Mouse (Mus musculus) liver, embryonic 16.5 days (tissue): Measurements from ENCODE around the gene Hipk2. TPM values are rescaled to one million over a fixed set of nuclear protein-coding genes. Genes with fewer than 3 reads are reported as not detected.
A peak's percentile ranks its signal among the peaks of the same experiment; 100 is the strongest.

Source experiments
- ATAC-seq: fragments of 200-750 bp; cut with Nextera tagmentation; 2 replicates; pipeline ENCODE4 v1.8.0; 2017; ENCODE audit warnings: low read depth, mild to moderate bottlenecking, moderate number of reproducible peaks, moderate library complexity
- H3K27ac ChIP-seq: fragments of 300-500 bp; sonication (generic); 2 replicates; pipeline ENCODE4 v1.5.1; 2014; ENCODE audit warnings: mild to moderate bottlenecking, low read length
- H3K27me3 ChIP-seq: fragments of 300-500 bp; sonication (generic); 2 replicates; pipeline ENCODE4 v1.6.1; 2014; ENCODE audit warnings: low read depth, low read length, mixed read lengths; ENCODE audit not compliant: control insufficient read depth, insufficient read depth
- H3K36me3 ChIP-seq: fragments of 300-500 bp; sonication (generic); 2 replicates; pipeline ENCODE4 v1.6.1; 2014; ENCODE audit warnings: mild to moderate bottlenecking; ENCODE audit not compliant: control insufficient read depth, insufficient read depth
- H3K4me1 ChIP-seq: fragments of 300-500 bp; sonication (generic); 2 replicates; pipeline ENCODE4 v1.6.1; 2014; ENCODE audit warnings: low read depth, low read length, mixed read lengths; ENCODE audit not compliant: control insufficient read depth
- H3K4me2 ChIP-seq: fragments of 300-500 bp; sonication (generic); 2 replicates; pipeline ENCODE4 v1.6.1; 2014; ENCODE audit warnings: low read depth, low read length, mixed read lengths
- H3K4me3 ChIP-seq: fragments of 300-500 bp; sonication (generic); 2 replicates; pipeline ENCODE4 v1.5.1; 2014; ENCODE audit warnings: low read depth, mild to moderate bottlenecking, low read length
- H3K9ac ChIP-seq: fragments of 300-500 bp; sonication (generic); 2 replicates; pipeline ENCODE4 v1.6.1; 2014; ENCODE audit warnings: low read depth, low read length
- H3K9me3 ChIP-seq: fragments of 300-500 bp; sonication (generic); replicated peaks from 2 replicates; pipeline ENCODE4 v1.6.1; 2016; ENCODE audit warnings: low read length; ENCODE audit not compliant: control insufficient read depth
- WGBS: fragments of 180-500 bp; shearing (Covaris S2); extraction: QIAGEN DNeasy Blood & Tissue Kit; methylation state at CpG from one replicate; pipeline ENCODE4 v1.1.7; 2014; ENCODE audit not compliant: insufficient replicate concordance; 5-methylcytosine and 5-hydroxymethylcytosine counted together
- polyA plus RNA-seq: library from polyadenylated mRNA; unstranded; fragments of >200 nt; fragmentation: Nextera tagmentation; extraction: Ambion mirVana; gene quantifications from 2 replicates; pipeline ENCODE4 v1.2.1, GENCODE M21; 2015

The Hipk2 gene
- polyA plus RNA-seq, 1 experiment from 2014 or later: 19.8 TPM

- peaks cover 47% of the 10 kb centered on the region for H3K36me3 ChIP-seq
- WGBS: 94% methylated on average over 3 of the region's 3 CpGs
- H3K4me2 ChIP-seq: no peak overlapping the region
- no peak for ATAC-seq
- no peaks in the 10 kb centered on the region for H3K9me3 ChIP-seq
- no peak overlapping the region for H3K9ac ChIP-seq
- H3K27me3 ChIP-seq: no peaks in the 10 kb centered on the region
- no peaks in the 10 kb centered on the region for H3K4me1 ChIP-seq
- no peak overlapping the region for H3K4me3 ChIP-seq
- no peak overlapping the region for H3K27ac ChIP-seq
Observed at GRCm38 (mm10) chr6:38725515-38725914, 150.4 kb downstream of the Hipk2 start.

DNA sequence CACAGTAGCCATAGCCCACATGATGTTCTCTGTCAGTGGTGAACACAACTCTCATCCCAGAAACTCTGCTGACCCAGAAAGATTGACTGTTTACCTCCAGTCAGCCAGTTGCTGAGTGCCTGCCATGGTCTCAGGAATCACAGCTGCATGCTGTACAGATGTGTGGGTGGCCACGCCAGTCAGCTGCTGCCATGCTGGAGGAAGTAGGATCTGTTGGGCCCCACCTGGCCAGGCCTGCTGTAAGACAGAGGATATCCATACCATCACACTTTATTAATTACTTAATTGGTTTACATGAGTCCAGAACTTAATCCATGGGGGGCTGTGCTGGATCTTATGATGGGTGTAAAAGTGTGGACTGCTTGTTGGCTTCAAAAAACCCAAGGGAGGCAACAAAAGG lies 154.6 kb downstream of the Hipk2 start:
- Histone ChIP-seq H3K27ac (no peak overlapping the region), H3K9me3 (no peaks in the 10 kb centered on the region), H3K4me2 (no peak overlapping the region), H3K4me3 (no peak overlapping the region), H3K9ac (no peak overlapping the region), H3K36me3 (peaks cover 60% of the 10 kb centered on the region), H3K27me3 (no peaks in the 10 kb centered on the region), H3K4me1 (no peaks in the 10 kb centered on the region)
- WGBS: 83% methylated on average over 1 of the region's 1 CpGs
- no peak for ATAC-seq

GRCm38 (mm10) chr6:38719229-38719628 lies 156.7 kb downstream of the Hipk2 start:
- no peak overlapping the region for H3K27ac ChIP-seq
- H3K4me2 ChIP-seq: no peak overlapping the region
- H3K4me3 ChIP-seq: no peak overlapping the region
- no peaks in the 10 kb centered on the region for H3K9me3 ChIP-seq
- no peaks in the 10 kb centered on the region for H3K27me3 ChIP-seq
- no peak for ATAC-seq
- WGBS: 91% methylated on average over 6 of the region's 6 CpGs
- H3K4me1 ChIP-seq: no peaks in the 10 kb centered on the region
- peaks cover 78% of the 10 kb centered on the region for H3K36me3 ChIP-seq
- no peak overlapping the region for H3K9ac ChIP-seq

DNA sequence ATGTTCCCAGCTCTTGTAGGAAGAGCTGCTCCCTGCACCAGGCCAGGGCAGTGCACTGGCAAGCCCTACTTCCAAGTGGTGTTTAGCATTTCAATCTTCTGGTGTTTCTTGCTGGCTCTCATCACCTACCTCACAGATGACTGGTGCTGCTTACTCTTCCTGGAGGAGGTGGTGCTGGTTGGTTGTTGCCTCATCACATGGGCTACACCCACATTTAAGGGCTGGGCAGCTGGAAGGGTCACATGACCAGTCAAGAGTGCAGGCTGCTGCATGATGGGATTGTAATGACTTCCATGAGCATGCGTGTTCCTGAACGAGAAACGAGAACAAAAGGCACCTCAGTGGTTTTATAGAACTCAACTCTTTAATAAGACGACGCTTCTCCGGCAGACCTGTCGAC lies 157.3 kb downstream of the Hipk2 start:
- Histone ChIP-seq H3K27me3 (no peaks in the 10 kb centered on the region), H3K4me2 (no peak overlapping the region), H3K9ac (no peak overlapping the region), H3K4me3 (no peak overlapping the region), H3K36me3 (peaks cover 84% of the 10 kb centered on the region), H3K4me1 (no peaks in the 10 kb centered on the region), H3K27ac (no peak overlapping the region), H3K9me3 (no peaks in the 10 kb centered on the region)
- 91% methylated on average over 7 of the region's 7 CpGs for WGBS
- ATAC-seq: no peak

- Histone ChIP-seq H3K4me2 (no peak overlapping the region), H3K9me3 (no peaks in the 10 kb centered on the region), H3K4me3 (no peak overlapping the region), H3K9ac (no peak overlapping the region), H3K36me3 (peaks cover 91% of the 10 kb centered on the region), H3K27me3 (no peaks in the 10 kb centered on the region), H3K4me1 (no peaks in the 10 kb centered on the region), H3K27ac (no peak overlapping the region)
- ATAC-seq: no peak
- 90% methylated on average over 16 of the region's 16 CpGs for WGBS
Observed at GRCm38 (mm10) chr6:38715881-38716280, 160.1 kb downstream of the Hipk2 start.

DNA sequence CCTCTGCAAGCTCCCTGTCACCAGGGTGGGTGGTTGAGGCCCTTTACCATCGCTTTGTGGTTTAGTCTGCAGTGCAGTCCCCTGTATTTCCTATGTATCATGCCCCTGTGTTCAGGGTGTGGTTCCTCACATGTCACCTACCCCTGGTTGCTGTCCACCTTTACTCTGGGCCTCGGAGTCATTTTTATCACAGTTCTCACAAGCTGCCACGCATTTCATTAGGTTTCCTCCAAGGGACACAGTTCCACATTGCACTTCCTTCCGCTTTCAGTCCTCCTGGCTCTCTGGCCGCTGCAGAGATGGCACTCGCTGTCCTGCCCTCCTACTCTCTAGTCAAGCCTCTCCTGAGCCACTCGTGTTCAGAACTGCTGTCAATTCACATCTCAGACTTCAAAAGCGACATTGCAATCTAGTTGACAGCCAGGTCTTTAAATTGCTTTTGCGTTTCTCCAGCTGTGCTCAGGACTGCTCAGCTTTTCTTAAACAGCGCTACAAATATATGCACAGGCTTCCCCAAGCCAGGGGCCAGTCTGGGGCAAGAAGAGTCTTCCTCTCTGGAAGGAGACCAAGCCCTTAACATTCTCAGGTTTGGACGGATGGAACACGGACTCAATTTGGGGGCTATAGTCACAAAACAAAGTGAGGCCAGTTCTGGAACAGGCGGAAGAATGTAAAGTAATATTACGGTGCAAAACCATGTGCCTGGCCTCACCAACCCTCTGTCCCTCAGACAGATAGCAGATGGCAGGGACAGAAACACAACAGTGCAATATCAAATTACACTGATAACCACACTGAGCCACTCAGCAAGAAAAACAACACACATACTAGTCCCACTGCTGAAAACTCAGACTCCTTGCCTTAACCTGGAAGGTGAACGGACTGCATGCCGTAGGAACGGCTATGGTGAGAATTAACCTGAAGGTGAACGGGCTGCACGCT lies 161.7 kb downstream of the Hipk2 start:
- Histone ChIP-seq H3K27me3 (no peaks in the 10 kb centered on the region), H3K4me3 (no peak overlapping the region), H3K4me2 (no peak overlapping the region), H3K4me1 (no peaks in the 10 kb centered on the region), H3K9me3 (no peaks in the 10 kb centered on the region), H3K36me3 (peaks cover 91% of the 10 kb centered on the region), H3K27ac (no peak overlapping the region), H3K9ac (no peak overlapping the region)
- 68% methylated on average over 19 of the region's 19 CpGs for WGBS
- no peak for ATAC-seq

DNA sequence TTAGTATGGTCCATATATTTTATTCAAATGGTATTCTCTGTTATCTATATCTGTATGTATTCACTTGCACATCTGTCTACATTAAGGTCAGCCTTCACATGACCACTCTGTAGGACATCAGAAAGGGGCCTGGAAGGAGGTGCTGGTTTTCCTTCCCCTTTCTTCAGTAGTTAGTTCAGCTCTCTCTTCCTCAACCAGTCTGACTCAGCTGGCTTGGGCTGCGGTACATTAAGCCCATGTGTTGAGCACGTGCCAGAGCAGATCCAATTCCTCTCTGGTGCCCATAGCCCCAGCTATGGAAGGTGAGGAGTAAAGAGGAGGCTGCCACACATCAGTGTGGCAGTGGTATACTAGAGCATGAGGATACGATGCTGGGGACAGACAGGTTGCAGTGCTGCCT lies 165.5 kb downstream of the Hipk2 start:
- no peak overlapping the region for H3K4me3 ChIP-seq
- no peak overlapping the region for H3K9ac ChIP-seq
- H3K27ac ChIP-seq: no peak overlapping the region
- H3K36me3 ChIP-seq: peaks cover 71% of the 10 kb centered on the region
- H3K27me3 ChIP-seq: no peaks in the 10 kb centered on the region
- 74% methylated on average over 3 of the region's 3 CpGs for WGBS
- H3K4me1 ChIP-seq: no peaks in the 10 kb centered on the region
- no peaks in the 10 kb centered on the region for H3K9me3 ChIP-seq
- H3K4me2 ChIP-seq: no peak overlapping the region
- 0 out of 2 replicates have a peak, but pooled peaks have one; percentile 30 for ATAC-seq

DNA sequence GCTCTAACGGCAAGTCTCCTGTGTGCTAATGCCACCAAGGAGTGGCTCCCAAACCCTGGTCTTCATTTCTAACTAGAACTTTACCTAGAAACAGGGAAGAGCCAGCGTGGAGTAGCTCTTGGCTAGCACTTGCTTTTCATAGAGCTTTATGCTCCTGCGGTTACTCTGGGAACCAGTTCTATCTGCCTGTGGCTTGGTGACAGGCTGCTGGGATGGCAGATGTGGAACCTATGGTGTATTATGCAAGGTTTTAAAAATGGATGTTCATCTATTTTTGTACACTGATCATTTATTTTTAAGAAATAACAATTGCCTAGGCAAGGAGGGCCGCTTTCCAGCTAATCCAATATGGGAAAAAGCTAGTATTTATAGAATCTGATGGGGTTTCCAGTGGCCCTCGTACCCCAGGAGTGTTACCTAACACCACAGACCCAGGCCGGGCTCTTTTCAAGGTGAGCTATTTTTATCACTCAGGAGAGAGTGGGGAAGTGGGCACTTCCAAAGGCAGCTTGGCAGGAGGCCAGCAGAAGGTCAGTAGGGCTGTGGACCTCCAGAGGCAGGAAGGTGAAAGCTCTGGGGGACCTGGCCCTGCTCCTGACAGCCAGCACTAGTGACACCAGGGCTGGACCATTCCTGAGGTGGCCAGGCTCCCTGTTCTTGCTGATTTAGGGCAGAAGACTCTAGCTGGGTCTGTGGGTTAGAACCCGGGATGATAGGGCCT lies 171.5 kb downstream of the Hipk2 start:
- Histone ChIP-seq H3K27me3 (no peaks in the 10 kb centered on the region), H3K27ac (no peak overlapping the region), H3K36me3 (peaks cover 60% of the 10 kb centered on the region), H3K4me3 (no peak overlapping the region), H3K9ac (no peak overlapping the region), H3K4me2 (no peak overlapping the region), H3K9me3 (no peaks in the 10 kb centered on the region), H3K4me1 (no peaks in the 10 kb centered on the region)
- WGBS: 78% methylated on average over 7 of the region's 7 CpGs
- peak; percentile 56 for ATAC-seq

- Histone ChIP-seq H3K9ac (no peak overlapping the region), H3K36me3 (peaks cover 66% of the 10 kb centered on the region), H3K27ac (no peak overlapping the region), H3K27me3 (no peaks in the 10 kb centered on the region), H3K4me2 (no peak overlapping the region), H3K4me1 (no peaks in the 10 kb centered on the region), H3K4me3 (no peak overlapping the region), H3K9me3 (no peaks in the 10 kb centered on the region)
- 95% methylated on average over 6 of the region's 6 CpGs for WGBS
- no peak for ATAC-seq
Observed at GRCm38 (mm10) chr6:38703526-38703925, 172.4 kb downstream of the Hipk2 start.
